Mouse (Mus musculus): ENCODE measurements around the gene Wrap53.
"Not testable (repeated sequence)": the region's sequence is repeated elsewhere in the genome, so short reads cannot be mapped to it uniquely, and the experiment has no call there.

Gene Wrap53

DNA sequence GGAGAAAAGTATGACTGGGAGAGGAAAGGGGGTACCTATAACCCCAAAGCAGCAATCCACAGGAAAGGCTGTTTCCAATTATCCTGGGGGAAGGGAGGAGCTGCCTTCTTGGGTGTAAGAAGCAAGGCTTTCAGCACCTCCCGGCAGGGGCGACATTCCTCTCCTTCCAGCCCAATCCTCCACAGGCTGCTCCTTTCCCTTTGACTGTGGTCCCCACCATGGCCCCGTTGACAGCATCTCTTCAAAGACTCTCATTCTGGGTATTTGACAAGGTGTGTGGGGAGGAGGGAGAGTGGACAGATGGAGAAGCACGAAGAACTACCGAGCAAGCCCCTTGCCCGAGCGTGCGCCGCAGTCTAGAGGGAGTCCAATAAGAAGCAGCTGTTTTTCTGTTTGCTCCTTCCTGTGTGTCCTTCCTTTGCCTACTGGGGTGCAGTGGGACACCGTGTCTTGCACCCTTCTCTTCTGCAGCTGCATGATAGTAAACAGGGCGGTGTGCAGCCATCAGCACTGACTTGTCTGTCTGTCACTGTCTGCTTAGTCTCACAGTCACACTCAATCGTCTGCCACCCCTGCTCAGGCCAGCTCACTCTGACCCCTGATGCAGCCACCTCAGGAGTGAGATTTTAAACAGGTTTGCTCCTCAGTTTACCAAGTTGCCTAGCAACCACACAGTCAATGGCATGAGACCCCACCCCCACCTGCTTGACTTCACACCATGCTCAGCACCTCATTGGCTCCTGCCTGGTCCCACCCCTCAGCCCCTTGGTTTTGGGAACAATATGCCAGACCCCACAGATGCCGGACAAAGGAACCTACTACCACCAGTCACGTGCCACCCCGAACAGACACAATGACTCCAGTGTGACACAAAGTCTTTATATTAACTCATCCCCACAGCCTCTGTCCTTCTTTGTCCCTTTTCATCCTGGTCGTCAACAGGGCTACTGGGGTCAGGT, 18.9 kb downstream of the Wrap53 start:
- no peak for DNase-seq

DNA sequence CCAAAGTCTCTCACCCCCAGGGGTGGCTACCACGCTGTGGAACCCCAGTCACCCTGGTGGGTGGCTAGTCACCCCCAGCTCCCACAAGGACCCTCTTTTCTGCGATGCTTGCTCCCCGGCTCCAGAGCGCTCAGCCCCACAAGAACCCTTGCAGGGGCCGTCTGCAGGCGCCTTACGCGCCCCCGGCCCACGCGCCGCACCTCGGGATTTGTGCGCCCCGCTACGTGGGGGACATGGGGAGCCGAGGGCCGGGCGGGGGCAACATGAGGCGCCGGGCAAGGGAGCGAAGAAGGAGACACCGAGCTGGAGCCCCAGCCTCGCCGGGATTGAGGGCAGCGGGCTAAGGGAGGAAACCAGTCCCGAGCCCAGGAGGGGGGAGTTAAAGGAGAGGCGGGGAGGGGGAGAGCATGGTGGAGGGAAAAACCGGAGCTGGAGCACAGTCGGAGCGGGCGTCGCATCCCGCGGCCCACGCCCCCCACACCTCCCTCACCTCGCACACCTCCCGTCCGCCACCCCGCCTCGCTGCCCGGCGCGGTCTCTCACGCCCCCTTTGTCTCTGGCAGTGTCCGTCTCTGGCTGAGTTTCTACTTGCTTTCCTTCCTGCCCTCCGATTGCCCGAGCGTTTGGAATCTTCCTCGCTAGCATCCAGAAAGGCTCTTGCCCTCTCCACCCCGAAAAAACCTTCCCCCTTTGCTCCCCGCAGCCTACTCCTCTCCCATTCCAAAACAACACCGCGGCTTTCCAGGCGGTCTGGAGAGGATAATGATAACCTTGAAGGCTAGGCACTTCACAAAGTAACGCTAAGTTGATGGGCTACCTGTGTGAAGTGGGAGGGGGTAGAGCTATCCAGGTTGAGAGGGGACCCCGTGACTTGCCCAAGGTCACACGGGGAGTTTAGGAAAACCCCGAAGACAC, 19.9 kb downstream of the Wrap53 start, which contains the start of gene Efnb3:
TSS of gene Efnb3 (minus strand) at position 355 of the 915 bp plus-strand sequence.
- DNase-seq: no peak

DNA sequence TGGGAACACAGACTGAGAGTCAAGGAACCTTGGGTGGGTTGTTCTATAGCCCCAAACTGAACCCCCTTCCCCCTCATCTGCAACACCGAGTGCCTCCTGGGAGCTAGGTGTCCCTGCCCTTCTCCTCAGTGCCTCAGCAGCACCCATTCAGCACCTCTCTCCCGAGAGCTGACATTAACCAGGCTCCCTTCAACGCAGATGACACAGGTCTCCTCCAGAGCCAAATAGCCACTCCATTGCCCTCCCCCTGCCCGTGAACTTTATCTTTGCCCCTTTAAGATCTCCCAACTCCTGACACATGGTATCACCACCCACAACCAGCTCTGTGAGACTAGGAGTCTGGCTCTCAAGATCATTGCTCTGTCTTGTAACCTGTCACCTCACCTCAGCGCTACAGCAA, 20.9 kb downstream of the Wrap53 start:
- DNase-seq: no peak

DNA sequence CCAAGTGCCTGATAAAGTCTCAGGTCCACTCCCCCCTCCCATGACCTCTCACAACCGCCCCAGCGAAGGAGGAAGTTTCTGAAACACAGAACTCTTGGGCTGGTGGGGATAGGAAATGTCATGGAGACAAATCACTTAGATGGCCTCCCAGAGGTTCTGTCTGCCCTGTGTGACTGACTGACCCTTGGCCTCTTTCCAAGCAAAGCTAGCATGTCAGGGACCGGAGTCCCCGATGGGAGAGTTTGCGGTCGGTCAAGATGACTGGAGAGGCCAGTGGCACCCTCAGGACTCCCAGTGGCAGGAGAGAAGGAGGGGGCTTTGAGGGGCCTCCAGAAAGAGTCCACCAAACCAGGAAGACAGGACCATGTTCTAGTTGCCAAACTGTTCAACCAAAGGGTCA, 21.3 kb downstream of the Wrap53 start:
- DNase-seq: no peak

DNA sequence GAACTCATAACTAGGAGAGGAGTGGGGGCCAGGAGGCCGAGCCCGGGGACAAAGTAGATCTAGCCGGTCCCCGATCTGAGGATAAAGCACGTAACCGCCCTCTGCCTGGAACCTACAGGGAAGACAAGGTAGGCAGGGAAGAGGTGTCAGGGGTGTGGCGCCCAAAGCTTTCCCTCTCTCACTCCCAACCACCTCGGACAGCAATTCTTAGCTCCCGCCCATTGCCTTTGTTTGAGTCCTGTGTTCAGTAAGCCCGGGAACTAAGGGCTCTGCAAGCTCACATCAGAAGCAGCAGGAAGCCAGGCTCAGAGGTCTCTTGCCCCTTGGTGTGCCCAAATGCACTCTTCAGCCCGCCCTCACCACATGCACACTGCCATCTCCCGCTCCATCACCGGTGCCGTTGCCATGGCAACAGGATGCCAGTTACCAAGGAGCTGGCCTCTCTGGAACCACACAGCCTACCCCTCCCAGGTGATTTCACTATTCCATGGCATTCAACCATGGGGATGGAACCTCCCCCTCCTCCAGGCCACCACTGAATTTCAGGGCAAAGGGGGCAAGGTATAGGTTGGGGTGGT, 22.6 kb downstream of the Wrap53 start:
- DNase-seq: no peak

DNA sequence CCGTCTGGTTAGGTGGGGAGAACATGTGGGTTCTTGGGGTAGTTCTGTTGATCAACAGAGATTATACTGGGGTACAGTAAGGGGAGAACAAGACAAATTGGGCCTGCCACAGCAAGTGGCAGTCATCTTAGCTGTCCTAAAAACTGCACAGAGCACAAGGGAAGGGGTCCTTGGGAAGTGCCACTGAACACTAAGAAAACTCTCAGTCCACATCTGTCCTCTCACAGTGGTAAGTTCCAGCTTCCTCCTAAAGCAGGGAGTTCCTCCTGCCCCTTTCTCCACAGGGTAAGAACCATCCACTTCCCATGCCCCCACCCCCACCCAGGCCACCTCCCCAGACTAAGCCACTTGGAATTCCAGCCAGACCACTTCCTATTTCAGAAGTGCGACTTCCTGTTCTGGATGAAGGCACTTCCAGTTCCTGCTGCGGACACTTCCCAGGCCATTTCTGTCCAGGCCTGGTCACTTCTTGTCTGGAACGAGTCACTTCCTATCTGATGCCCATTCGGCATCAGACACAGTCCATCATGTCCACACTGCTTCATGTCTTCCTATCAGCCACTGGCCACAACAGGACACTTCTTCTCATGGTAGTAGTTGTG, 25.4 kb downstream of the Wrap53 start:
- DNase-seq: no peak

DNA sequence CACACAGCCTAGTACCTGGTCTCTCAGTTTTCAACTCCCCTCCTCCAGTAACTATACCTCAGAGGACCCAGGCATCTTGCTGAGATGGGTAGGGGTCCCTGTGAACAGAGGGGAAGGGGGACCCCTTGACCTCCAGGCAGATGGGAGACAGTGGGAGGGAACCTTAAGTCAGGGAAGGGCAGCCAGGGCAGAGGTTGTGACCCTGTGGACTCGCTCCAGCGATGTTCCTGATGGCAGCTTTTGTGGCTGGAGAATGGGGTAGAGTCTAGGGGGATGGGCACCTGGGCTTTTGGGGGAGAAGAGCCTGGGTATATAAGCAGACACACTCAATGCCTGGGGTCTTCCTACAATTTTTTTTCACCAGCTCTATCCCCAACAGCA, 26.7 kb downstream of the Wrap53 start:
- no peak for DNase-seq

DNA sequence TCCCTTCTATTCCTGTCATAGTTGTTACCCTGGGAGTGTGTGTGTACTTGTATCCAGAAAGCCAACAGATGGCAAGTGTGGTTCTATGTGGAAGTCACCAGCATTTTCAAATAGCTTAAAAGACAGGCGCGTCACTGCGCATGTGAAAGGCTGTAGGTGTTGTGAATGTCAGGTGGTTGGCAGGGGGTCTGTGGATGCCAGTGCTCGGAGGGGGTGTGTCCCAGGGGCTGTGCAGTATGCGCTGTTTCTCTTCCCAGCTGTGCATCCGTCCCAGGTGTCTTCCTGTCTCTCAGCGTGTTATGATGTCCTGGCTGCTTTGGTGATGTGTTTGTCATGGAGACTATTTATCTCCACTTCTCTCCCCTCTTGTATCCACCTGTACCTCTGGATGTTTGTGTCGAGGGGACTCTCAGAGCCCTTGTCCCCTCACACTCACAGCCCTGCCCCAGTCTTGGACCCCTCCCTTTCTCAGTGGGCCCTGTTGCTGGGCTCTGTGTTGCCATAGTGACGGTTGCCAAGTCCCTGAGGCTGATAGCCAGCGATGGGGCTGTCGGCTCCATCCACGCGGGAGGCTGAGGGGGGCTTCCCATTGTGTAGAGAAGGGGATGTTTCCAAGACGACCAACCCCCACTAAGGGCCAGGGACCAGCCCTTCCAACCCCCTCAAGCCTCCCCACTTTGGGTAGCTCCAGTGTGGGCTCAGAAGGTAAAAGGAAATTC, 27.3 kb downstream of the Wrap53 start:
- no peak for DNase-seq

DNA sequence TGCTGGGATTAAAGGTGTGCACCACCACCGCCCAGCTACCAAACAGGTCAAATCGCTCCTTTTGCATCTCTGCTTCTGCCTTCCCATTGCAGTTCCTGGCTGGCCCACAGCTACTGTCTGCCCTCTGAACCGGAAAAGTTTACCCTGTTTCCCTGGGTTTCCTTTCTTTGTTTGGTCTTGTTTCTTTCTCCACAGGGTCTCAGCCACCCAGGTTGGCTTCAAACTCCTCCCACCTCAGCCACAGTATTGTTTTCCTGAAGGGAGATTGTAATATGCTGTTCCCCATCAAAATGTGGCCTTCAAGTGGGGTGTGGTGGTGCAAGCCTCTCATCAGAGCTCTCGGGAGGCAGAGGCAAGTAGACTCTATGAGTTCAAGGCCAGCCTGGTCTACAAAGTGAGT, 28.7 kb downstream of the Wrap53 start:
- DNase-seq: no peak

DNA sequence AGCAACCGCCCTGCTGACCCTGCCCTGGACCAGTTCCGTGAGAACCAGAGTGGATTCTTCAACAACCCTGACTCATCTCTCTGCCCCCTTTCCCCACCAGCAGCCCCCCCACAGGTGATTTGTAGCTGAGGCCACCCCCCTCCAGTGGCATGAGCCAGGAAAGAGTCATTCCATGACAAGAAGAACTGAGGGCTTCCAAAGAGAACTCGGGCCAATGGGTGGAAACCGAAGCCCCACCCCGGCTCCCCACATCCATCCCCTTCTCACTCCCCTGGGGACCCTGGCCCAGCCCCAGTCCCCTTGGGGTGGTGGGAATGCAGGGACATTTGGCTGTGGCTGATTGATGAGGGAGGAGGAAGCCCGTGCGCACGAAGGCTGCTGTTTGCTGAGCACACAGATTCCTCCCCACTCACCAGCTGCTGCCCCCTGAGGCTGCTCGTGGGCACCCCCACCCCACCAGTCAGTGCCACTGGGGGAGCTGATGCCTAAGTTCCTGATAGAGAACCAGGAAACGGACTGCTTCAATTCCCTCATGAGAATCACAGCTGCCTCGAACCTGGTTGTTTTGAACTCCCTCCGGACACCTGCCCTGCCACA, 30.9 kb downstream of the Wrap53 start, which contains the start of gene Dnah2:
TSS of gene Dnah2 (minus strand) at position 51 of the 597 bp plus-strand sequence.
- no peak for DNase-seq

DNA sequence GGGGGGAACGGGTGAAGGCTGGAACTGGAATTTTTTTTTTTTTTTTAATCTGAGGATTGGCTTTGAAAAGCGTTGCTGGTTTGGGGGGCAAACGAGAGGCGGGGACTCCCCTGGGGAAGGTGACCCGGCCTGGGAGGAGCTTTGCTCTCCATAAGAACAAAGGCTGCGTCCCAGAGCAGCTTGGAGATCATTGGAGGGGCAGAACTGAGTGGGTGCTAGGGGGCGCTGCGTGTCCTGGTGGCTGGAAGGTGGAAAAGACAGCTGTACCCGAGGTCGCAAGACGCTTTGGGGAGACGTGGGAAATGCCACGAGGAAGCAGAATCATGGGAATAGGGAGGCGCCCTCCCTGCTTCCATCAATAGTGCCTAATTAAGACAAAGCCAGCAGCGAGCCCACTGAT, 33.0 kb downstream of the Wrap53 start:
- peak in 1 of 2 experiments; percentile 39 for DNase-seq

DNA sequence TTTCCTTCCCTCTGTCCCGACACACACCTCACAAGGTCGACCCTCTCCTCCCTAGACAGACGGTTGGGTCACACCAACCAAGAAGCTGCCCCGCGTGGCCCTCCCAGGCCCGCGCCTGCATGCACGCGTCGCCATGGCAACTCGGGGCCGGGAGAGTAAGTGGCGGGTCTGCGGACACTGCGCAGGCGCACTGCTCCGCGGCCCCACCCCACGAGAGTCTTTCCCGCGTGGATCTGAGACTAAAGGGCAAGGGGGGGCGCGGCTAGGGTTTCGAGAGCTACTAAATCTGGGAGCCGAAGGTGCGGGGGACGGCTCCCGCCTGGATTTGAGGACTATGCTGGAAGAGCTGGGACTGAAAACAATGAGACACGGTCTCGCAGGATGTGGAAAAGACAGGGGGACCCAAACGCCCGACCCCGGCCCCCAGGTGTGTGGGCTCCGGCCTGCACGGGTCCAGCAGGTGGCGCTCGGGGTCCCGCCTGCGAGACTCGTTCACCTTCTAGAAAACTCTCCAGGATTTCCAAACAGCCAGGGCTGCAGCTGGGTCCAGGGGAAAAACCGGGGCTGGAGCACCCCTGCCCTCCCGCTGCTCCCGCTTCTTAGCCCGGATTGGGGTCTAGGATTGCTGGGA, 33.5 kb downstream of the Wrap53 start:
- peak; percentile 27 to 69 for DNase-seq

DNA sequence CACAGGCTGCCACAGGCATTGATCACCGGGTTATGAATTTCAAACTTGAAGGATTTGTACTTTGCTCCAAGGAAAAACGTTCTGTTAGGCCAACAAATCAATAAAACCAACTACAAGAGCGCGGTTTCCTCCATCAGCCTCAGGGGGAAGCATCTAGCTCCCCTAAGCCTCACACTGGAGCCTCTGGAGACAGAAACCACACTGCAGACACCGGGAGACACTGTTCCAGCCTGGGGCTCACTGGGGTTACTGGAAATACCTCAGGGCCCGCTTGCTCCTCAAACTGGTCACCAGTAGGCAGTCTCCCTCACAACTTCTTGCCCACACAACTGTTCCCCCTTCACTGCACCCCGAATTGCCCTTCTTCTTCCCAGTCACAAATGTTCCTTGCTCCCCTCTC, 34.1 kb downstream of the Wrap53 start:
- no peak for DNase-seq

DNA sequence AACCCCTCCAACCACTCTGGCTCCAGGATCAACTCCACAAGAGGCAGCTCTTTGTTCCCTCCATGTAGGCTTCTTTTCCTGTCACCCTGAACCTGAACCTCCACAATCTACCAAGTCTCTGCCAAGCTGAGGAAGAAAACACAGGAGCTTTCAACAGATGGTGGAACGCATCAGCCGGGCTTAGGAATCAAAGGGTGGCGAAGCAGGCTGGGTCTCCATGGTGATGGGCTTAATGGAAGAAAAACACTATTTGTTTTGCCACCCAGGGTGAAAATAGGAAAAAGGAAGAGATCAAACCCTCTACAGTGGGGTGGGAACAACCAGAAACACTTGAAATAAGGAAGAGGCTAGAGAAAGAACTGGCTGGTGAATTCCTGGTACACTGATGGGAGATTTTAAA, 36.5 kb downstream of the Wrap53 start:
- DNase-seq: no peak

DNA sequence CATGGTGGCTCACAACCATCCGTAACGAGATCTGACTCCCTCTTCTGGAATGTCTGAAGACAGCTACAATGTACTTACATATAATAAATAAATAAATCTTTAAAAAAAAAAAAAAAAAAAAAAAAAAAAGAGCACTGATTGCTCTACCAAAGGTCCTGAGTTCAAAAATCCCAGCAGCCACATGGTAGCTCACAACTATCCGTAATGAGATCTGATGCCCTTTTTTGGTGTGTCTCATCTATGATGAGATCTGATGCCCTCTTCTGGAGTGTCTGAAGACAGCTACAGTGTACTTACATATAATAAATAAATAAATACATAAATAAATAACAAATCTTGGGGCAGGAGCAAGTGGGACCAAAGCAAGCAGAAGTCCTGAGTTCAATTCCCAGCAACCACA, 38.3 kb downstream of the Wrap53 start:
- not testable (repeated sequence) for DNase-seq

DNA sequence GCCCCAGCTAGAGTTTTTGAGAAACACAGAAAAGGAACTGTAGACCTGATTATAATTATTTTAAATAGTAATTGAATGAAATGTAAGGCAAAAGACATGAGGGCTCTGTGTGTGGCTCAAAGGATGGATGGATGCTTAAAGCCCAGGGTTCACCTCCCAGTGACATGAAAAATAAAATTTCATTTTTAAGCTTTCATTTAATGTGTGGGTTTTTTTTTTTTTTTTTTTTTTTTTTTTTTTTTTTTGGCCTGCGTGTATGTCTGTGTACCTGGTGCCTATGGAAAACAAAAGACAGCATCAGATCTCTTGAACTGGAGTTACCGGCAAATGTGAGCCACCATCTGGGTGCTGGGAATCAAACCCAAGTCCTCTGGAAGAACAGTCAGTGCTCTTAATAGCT, 39.4 kb downstream of the Wrap53 start:
- no peak for DNase-seq

DNA sequence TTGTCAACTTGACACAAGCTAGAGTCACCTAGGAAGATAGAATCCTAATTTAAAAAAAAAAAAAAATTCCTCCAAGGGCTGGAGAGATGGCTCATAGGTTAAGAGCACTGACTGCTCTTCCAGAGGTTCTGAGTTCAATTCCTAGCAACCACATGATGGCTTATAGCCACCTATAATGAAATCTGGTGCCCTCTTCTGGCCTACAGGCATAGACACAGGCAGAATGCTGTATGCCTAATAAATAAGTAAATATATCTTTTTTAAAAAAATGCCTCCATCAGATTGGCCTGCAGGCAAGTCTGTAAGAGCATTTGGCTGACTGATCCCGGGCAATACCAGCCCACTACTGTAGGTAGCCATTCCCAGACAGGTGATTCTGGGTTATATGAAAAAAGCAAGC, 45.1 kb downstream of the Wrap53 start:
- DNase-seq: no peak

DNA sequence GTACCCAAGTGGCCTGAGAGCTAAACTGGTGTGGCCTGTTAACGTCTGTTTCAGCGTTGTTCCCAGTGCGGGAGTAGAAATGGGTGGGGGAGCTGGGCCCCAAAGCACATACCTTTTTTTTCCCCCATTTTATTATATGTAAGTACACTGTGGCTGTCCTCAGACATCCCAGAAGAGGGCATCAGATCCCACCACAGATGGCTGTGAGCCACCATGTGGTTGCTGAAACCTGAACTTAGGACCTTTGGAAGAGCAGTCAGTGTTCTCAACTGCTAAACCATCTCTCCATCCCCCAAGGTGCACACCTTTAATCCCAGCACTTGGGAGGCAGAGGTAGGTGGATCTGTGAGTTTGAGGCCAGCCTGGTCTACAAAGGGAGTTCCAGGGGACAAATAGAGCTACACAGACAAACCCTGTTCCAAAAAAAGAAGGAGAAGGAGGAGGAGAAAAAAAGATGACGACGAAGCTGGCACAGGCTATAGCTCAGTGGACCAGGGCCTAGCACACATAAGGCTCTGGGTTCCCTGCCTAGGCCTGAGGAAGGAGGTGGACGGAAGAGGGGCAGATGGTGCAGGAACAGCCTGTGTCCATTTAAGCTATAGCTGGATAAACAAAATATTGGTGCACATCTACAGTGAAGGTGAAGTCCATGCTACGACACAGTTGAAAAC, 47.4 kb downstream of the Wrap53 start:
- DNase-seq: no peak

DNA sequence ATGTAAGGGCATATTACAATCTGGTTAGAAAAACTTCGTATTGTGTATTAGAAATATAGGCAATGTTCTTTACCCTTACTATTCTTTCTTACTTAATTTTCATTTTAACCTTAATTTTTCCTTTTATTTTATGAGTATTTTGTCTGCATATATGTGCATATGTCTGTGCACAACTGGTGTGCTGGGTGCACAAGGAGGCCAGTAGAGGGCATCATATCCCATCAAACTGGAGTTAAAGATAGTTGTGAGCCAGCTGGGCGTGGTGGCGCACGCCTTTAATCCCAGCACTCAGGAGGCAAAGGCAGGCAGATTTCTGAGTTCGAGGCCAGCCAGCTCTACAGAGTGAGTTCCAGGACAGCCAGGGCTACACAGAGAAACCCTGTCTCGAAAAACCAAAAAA, 49.3 kb downstream of the Wrap53 start:
- not testable (repeated sequence) for DNase-seq

DNA sequence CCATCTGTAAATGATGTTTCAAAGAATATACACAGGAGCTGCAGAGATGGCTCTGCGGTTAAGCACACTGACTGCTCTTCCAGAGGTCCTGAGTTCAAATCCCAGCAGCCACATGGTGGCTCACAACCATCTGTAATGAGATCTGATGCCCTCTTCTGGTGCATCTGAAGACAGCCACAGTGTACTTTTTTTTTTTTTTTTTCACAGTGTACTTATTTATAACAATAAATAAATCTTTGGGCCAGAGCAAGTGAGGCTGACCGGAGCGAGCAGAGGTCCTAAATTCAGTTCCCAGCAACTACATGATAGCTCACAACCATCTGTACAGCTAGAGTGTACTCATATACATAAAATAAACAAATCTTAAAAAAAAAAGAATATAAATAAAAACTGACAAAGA, 49.8 kb downstream of the Wrap53 start:
- DNase-seq: not testable (repeated sequence)

DNA sequence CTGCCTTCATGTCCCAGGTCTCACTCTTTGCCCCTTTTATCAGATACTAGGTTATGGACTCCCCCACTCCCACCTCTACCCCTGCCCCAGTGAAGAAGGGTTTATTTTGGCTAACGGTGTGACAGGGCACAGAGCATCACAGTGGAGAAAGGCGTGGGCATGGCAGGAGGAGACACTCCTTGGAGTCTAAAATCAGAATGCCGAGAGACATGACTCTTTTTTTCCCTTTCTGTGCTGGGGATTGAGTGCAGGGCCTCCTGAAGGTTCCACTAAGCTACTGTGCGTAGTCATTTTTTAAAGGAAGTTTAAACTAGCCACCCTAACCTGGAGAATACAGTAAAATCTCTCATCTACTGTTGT, 52.0 kb downstream of the Wrap53 start:
- no peak for DNase-seq

All from spleen, adult 18-20 months (tissue).